ENCODE assay signal across 28 mouse cellular contexts in genomic region chr11:86751010-86751409, GRCm38 (mm10). TPM values are rescaled to one million over a fixed set of nuclear protein-coding genes. Genes with fewer than 3 reads are reported as not detected.
A peak's percentile ranks its signal among the peaks of the same experiment; 100 is the strongest.
DNase-seq lines count a peak whose midpoint lies in the region; ATAC-seq and TF ChIP-seq lines count a peak whose summit lies in the region.
"Had no signal": no experiment of that assay in that cellular context is flagged by ENCODE, and none has a peak within 500 bp of the region (broad histone marks: within the 10 kb centered on the region; RNA-seq: fewer than 3 reads in every experiment).

No protein-coding gene starts in this region.

- H3K27ac ChIP-seq in liver, embryonic 11.5 days (ENCODE audit: low read depth, low read length), result no peak overlapping the region
- peak overlapping the region; percentile 91 for H3K27ac ChIP-seq in bone marrow macrophage, adult 2 months (ENCODE audit: insufficient read depth, low read depth, low read length)
- peak overlapping the region; percentile 88 for H3K27ac ChIP-seq in macrophage
- H3K27ac ChIP-seq: embryonic facial prominence, embryonic 13.5 days; forebrain, embryonic 12.5 days; hindbrain, postnatal 0 days; intestine, embryonic 15.5 days; kidney, postnatal 0 days; limb, embryonic 10.5 days; limb, embryonic 15.5 days; lung, embryonic 15.5 days had no signal

- H3K36me3 ChIP-seq in erythroblast, embryonic 14.5 days (ENCODE audit: control insufficient read depth), result peaks cover 84% of the 10 kb centered on the region
- peaks cover 8% of the 10 kb centered on the region; the same call in 1 of the 2 replicates for H3K36me3 ChIP-seq in liver, embryonic 11.5 days (ENCODE audit: control insufficient read depth, insufficient read depth, low read length)
- no peaks in the 10 kb centered on the region for H3K36me3 ChIP-seq in macrophage (ENCODE audit: inconsistent target)
- H3K36me3 ChIP-seq: forebrain, embryonic 12.5 days; intestine, embryonic 15.5 days; lung, embryonic 15.5 days had no signal

- H3K4me1 ChIP-seq in erythroblast, embryonic 14.5 days (ENCODE audit: control insufficient read depth), result peaks cover 91% of the 10 kb centered on the region
- peaks cover 57% of the 10 kb centered on the region for H3K4me1 ChIP-seq in liver, embryonic 11.5 days (replicated peaks; ENCODE audit: control insufficient read depth, insufficient read depth, low read length)
- peaks cover 59% of the 10 kb centered on the region for H3K4me1 ChIP-seq in bone marrow macrophage, adult 2 months (ENCODE audit: control insufficient read depth, insufficient read depth, low read length)

- ATAC-seq in erythroblast, adult 5-6 weeks (replicated peaks; ENCODE audit: low FRiP score, poor library complexity, severe bottlenecking), result no peak
- no peak for ATAC-seq in liver, embryonic 11.5 days (replicated peaks; ENCODE audit: low FRiP score)
- ATAC-seq: forebrain, postnatal 0 days; hindbrain, postnatal 0 days; intestine, embryonic 15.5 days; Patski had no signal

- TF ChIP-seq POLR2A in bone marrow macrophage, adult 2 months (IDR thresholded peaks at IDR 0.05; ENCODE audit: borderline replicate concordance, low read depth, low read length), result no peak

- TF ChIP-seq CTCF in bone marrow macrophage, adult 2 months (IDR thresholded peaks at IDR 0.05; ENCODE audit: low read depth, low read length), result no peak

- peak overlapping the region; percentile 12; the same call in 1 of the 2 replicates for H3K4me2 ChIP-seq in liver, embryonic 11.5 days
- H3K4me2 ChIP-seq: embryonic facial prominence, embryonic 13.5 days; forebrain, embryonic 12.5 days; intestine, embryonic 15.5 days; limb, embryonic 15.5 days; lung, embryonic 15.5 days had no signal

- H3K79me2 ChIP-seq in macrophage (ENCODE audit: inconsistent target), result peaks cover 100% of the 10 kb centered on the region

- peak overlapping the region; percentile 41 for H3K4me3 ChIP-seq in erythroblast, embryonic 14.5 days (replicated peaks)
- no peak overlapping the region for H3K4me3 ChIP-seq in liver, embryonic 11.5 days (ENCODE audit: low read depth, low read length)
- no peak overlapping the region; the same call in 1 of the 2 replicates for H3K4me3 ChIP-seq in bone marrow macrophage, adult 2 months (ENCODE audit: insufficient read depth, low read length)
- H3K4me3 ChIP-seq in macrophage (ENCODE audit: inconsistent target), result no peak overlapping the region
- H3K4me3 ChIP-seq: embryonic facial prominence, embryonic 13.5 days; forebrain, embryonic 12.5 days; intestine, embryonic 15.5 days; limb, embryonic 10.5 days; limb, embryonic 15.5 days; lung, embryonic 15.5 days had no signal

- DNase-seq in liver, embryonic 11.5 days (ENCODE audit: low spot score), result no peak
- no peak for DNase-seq in liver
- no peak for DNase-seq in right cerebral cortex, postnatal 4 days
- DNase-seq: adrenal gland, postnatal 10 days; cerebellum, adult 11 months; cerebellum, adult 9-11 months; forebrain, postnatal 0 days; gastrocnemius, postnatal 10 days; heart, postnatal 14 days; kidney, adult 2 months; layer of hippocampus, adult 9-11 months; lung, postnatal 36 days; midbrain, embryonic 14.5 days; thymus, postnatal 14 days had no signal

- H3K9ac ChIP-seq in liver, embryonic 11.5 days (ENCODE audit: low read depth, low read length), result no peak overlapping the region
- H3K9ac ChIP-seq: embryonic facial prominence, embryonic 13.5 days; forebrain, embryonic 12.5 days; forebrain, postnatal 0 days; intestine, embryonic 15.5 days; limb, embryonic 15.5 days; lung, embryonic 15.5 days had no signal

- H3K9me3 ChIP-seq in erythroblast, embryonic 14.5 days (ENCODE audit: control insufficient read depth, low read length), result no peaks in the 10 kb centered on the region
- no peaks in the 10 kb centered on the region for H3K9me3 ChIP-seq in liver, embryonic 11.5 days (ENCODE audit: control insufficient read depth, low read length)
- H3K9me3 ChIP-seq: embryonic facial prominence, embryonic 13.5 days; forebrain, embryonic 12.5 days; G1E; intestine, embryonic 15.5 days; limb, embryonic 10.5 days; limb, embryonic 15.5 days; lung, embryonic 15.5 days had no signal

- H3K27me3 ChIP-seq in erythroblast, embryonic 14.5 days (ENCODE audit: control insufficient read depth), result no peaks in the 10 kb centered on the region
- H3K27me3 ChIP-seq in liver, embryonic 11.5 days (replicated peaks; ENCODE audit: control insufficient read depth, insufficient read depth, low read length), result no peaks in the 10 kb centered on the region
- H3K27me3 ChIP-seq: embryonic facial prominence, embryonic 13.5 days; forebrain, embryonic 12.5 days; intestine, embryonic 15.5 days; limb, embryonic 15.5 days; lung, embryonic 15.5 days; Patski had no signal

- WGBS in liver, embryonic 11.5 days, result 83% methylated on average over 1 of the region's 1 CpGs
- WGBS in macrophage (ENCODE audit: missing documents), result 100% methylated on average over 1 of the region's 1 CpGs

RNA-seq across cellular contexts. Expression of gene Cltc, which starts 6.4 kb away (rescaled TPM):
- 3.4 and 4.8 TPM in 2 replicates for polyA plus RNA-seq in erythroblast, embryonic 14.5 days (2012)
- total RNA-seq in erythroblast, adult 5-6 weeks (2015; ENCODE audit: low replicate concordance), result 232 and 330 TPM in 2 replicates
- 190 and 199 TPM in 2 replicates for total RNA-seq in erythroblast, adult 5-6 weeks (2017; ENCODE audit: low replicate concordance)
- 157 and 185 TPM in 2 replicates for polyA plus RNA-seq in liver, embryonic 11.5 days (2014; fragmentation: Nextera tagmentation; extraction: Ambion mirVana)
- 356 and 389 TPM in 2 replicates for polyA plus RNA-seq in bone marrow macrophage, adult 2 months (2012; ENCODE audit: insufficient read depth, insufficient read length, missing spikeins)
- 100 to 1,000 TPM; 168 to 617 (median 424) TPM for total RNA-seq in macrophage (2018; cell fraction: chromatin; rRNA removed)
- total RNA-seq in macrophage (2018; cell fraction: cytosol; rRNA removed), result 100 to 1,000 TPM; 257 to 670 (median 437) TPM
- 100 to 1,000 TPM; 263 to 585 (median 427) TPM for total RNA-seq in macrophage (2018; cell fraction: nucleus; rRNA removed)
- polyA plus RNA-seq in macrophage (2018), result 342 to 483 TPM (median 367 TPM) in 3 replicates

RNA-seq across cellular contexts. Expression of gene Dhx40, which starts 56.5 kb away (rescaled TPM):
- polyA plus RNA-seq in erythroblast, embryonic 14.5 days (2012), result 0.25 and 0.38 TPM in 2 replicates
- 32.3 and 41.0 TPM in 2 replicates for total RNA-seq in erythroblast, adult 5-6 weeks (2015; ENCODE audit: low replicate concordance)
- total RNA-seq in erythroblast, adult 5-6 weeks (2017; ENCODE audit: low replicate concordance), result 45.7 and 49.2 TPM in 2 replicates
- 15.4 and 16.4 TPM in 2 replicates for polyA plus RNA-seq in liver, embryonic 11.5 days (2014; fragmentation: Nextera tagmentation; extraction: Ambion mirVana)
- polyA plus RNA-seq in bone marrow macrophage, adult 2 months (2012; ENCODE audit: insufficient read depth, insufficient read length, missing spikeins), result 23.5 and 26.5 TPM in 2 replicates
- 100 to 1,000 TPM in 1 of 26 experiments, 10 to 100 TPM in 24, 1 to 10 TPM in 1; 8.1 to 167 (median 27.5) TPM for total RNA-seq in macrophage (2018; cell fraction: chromatin; rRNA removed)
- 10 to 100 TPM in 17 of 26 experiments, 1 to 10 TPM in 9; 8.7 to 14.5 (median 11.3) TPM for total RNA-seq in macrophage (2018; cell fraction: cytosol; rRNA removed)
- 100 to 1,000 TPM in 1 of 26 experiments, 10 to 100 TPM in 23, 1 to 10 TPM in 2; 9.3 to 112 (median 19.0) TPM for total RNA-seq in macrophage (2018; cell fraction: nucleus; rRNA removed)
- polyA plus RNA-seq in macrophage (2018), result 7.0 to 14.6 TPM (median 11.6 TPM) in 3 replicates

Comparison
In these comparisons a context has a peak if more than half of its experiments do, and no peak if none do; other contexts are left out.
1. RNA of gene Cltc, which starts 6.4 kb away (polyA plus RNA-seq): 342 to 483 TPM in macrophage, 356 to 389 TPM in bone marrow macrophage, adult 2 months and 157 to 185 TPM in liver, embryonic 11.5 days; 3.4 to 4.8 TPM in erythroblast, embryonic 14.5 days; every median in the first group is over 10 times any median in the second.